Mouse (Mus musculus): ENCODE data around the gene Tmem132b.

Gene Tmem132b

DNA sequence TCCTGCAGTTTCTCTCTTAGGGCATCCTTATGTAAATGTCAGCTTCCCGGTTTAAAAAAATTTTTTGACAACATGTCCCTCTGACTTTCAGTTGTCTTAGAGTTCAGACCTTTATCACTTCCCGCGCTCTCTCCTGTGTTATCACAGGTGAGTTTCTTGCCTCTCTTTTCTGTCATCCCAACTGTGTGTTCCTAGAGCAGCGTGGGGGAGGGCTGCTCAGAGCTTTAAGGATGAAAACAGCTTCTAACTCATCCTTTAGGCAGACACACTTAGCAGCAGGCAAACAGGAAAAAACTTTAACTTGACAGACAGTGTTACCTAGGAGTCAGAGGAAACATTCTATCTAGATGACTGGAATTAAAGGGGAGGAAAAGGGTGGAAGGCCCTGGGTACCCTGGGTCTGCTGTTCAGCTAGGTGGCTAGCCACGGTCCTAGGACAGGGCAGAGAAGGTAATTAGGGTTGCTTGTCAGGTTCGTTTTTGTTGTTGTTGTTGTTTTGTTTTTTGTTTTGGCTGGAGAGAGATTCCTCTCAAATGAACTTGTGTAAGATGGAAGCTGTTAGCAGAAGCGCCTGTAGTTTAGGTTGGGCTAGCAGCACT, 144.6 kb downstream of the Tmem132b start:
- DNase-seq (ENCODE audit: low spot score): no peak

DNA sequence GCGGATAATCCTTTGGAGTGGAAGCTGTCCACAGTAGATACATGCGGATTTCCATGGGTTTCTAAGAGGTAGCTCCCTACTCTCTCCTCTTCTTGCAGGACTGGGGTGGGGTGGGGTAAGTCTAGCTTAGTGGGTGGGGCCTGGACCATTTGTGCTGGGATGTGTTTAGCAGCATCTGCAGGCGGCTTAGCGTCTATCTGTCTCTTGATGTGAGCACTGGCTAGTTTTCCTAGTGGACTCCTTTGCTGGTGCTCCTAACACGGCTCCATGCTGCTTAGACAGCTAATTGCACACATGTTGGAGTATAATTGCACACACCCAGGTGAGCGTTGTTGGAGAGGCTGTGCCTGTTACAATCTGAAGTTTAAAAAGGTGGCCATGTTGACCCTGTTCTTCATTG, 149.3 kb downstream of the Tmem132b start:
- DNase-seq (ENCODE audit: low spot score): no peak

DNA sequence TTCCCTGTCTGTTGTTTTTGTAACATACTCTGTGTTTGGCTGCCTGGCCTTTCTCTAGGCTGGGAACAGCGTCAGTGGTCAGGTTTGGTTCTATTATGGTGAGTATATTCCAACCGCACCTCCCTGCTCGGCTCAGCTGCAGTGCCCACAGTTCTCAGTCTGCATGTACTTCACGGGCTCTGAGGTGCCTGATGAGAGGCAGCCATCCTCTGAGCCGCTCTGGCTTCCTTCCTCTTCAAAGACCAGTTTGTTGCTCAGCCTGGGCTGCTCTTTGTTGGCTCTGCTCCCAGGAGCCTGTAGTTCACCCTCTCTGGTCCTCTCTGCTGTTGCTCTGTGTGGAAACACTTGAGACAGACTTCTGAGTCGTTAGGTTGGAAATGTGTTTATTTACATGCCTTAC, 151.9 kb downstream of the Tmem132b start:
- DNase-seq (ENCODE audit: low spot score): no peak

DNA sequence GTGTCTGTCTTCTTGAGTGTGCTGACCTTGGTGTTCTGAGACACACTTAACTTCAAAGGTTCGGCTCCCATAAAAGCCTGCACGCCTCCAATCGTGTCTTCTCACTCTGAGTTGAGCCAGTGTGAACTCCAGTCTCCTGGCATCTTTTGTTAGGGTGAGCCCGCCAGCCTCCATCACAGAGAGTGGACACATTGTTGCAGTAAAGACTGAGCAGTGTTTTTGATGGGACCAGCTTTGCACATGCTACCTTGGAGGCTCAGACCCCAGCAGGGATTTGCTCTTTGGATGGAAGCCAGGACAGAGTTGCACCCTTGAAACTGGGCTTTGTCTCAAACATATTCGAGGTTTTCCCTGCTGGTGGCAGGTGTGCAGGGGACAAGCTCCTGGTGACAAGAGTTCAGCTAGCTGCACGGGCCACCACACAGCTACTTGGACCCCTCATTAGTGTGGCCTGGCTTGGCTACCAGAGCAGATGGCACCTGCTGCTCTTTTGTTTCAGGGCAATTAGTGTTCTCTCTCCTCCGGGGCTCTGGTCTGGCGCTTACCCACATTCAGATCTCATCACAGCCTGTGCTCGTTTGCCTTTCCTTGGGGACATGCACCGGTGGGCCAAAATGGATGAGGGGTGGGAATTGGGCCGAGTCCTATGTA, 154.2 kb downstream of the Tmem132b start:
- DNase-seq (ENCODE audit: low spot score): no peak

DNA sequence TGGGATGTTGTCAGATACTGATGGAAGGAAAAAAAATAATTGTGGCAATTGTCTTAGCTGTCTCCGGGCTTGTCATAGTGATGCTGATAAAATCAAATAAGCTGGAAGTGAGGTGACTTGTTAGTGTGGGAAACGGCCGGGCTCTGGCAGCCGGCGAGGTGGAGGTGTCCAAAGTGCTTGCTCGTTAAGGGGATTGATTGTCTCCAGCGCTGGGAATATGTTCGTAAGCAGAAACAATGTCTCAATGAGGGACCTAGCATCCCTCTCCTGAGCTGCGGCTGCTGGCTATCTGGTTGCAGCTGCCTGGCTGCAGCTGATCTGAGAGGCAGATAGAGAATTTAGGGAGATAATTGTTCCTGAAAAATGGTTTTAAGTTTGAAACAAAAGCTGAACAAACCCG, 161.0 kb downstream of the Tmem132b start:
- DNase-seq (ENCODE audit: low spot score): no peak

DNA sequence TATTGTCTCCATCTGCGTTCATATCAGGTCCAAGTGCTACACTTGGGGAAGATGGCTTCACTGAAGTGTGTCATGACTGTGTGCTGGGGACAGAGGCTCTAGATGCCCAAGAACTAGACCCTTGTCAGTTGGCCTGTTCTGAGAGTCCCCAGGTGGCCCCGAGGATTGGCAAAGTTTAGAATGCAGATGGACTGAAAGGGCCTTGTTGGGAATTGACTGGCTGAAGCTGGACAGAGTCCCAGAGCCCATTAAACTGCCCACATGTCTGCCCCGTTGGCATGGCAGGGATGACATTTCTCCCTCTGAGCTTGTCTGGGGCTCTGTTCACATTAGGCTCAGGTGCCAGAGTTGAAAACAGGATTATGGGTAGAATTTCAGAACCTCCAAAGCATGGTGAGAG, 167.8 kb downstream of the Tmem132b start:
- no peak for DNase-seq (ENCODE audit: low spot score)

DNA sequence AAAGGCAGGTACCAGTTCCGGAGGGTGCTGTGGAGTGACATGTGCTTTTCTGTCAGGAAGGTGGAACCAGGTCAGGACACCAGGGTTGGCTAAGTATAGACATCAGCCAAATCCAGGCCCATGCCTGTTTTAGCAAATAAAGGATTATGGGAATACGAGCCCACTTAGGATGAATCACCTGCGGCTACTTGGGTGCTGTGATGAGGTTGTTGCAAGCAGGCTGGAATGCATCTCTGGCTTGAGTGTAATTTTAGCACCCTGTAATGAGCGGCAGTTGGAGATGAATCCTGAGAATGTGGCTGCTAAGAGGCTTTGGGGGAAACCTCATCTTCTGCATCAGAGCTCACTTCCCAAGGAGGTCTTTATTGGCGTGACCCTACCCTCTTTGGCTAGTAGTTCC, 168.7 kb downstream of the Tmem132b start:
- DNase-seq (ENCODE audit: low spot score): no peak

DNA sequence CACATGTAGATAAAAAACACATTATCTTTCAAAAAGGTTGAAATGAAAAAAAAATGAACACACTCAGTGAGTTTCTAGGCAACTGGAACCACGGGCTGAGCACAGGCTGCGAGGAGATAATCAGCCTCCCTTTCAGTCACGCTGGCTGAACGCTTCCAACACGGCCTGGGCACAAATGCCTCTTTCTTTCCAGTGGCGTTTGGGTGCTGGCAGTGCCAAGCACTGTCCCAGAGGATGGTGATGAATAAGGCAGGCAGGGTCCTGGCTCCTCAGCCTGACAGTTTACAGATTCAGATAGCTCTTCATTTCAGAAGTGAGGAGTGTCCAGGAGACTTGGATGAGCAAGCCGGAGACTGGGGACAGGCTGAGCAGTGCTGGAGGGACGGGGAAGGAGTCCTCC, 173.8 kb downstream of the Tmem132b start:
- no peak for DNase-seq (ENCODE audit: low spot score)

DNA sequence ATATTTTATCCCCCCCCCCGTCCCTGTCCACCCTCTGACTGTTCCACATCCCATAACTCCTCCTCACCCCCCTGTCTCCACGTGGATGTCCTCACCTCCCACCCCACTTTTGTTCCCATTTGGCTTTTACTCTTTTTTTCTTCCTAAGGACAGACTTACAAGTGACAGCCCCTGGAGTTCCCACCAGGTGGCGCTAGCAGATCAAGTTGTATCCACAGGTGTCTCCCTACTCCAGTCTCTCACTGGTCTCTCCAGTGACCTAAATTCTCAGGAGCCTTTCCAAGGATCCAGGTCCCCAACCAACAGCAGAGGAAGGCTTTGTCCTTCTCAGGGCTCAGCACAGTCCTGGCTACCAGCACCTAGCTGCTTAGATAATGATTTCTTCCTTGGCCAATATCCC, 177.6 kb downstream of the Tmem132b start:
- DNase-seq (ENCODE audit: low spot score): peak; percentile 13

DNA sequence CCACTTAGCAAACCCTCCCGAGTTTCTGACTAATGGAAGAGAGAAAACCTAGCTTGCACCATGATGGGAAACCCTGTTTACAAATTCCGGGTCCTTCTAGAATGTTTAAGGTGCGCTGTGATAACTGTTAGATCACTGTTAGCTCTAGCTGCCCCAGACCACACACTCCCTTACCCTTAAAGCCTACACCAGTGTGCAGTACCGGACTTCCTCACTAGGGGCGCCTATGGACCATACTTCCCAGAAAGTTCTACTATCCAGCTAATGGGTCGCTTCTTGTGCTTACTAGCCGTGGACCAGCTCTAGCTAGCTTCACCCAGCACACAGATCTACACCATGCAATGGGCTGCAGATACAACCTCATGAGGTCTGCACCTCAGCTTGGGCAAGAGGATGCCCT, 195.2 kb downstream of the Tmem132b start:
- no peak for DNase-seq (ENCODE audit: low spot score)

DNA sequence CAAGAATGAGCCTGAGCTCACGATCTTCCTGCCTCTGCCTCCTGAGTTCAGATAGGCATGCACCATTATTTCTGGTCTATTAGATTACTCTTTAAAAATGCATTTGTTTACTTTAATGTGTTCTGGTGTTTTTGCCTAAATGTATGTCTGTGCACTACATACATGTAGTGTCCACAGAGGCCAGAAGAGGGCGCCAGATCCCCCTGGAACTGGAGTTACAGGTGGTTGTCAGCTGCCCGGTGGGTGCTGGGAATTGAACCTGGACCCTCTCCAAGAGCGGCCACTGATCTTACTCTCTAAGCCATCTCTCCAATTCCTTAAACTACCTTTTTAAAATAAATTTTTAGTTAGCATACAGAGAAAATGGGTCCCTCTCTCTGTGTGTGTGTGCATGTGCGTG, 195.9 kb downstream of the Tmem132b start:
- no peak for DNase-seq (ENCODE audit: low spot score)

DNA sequence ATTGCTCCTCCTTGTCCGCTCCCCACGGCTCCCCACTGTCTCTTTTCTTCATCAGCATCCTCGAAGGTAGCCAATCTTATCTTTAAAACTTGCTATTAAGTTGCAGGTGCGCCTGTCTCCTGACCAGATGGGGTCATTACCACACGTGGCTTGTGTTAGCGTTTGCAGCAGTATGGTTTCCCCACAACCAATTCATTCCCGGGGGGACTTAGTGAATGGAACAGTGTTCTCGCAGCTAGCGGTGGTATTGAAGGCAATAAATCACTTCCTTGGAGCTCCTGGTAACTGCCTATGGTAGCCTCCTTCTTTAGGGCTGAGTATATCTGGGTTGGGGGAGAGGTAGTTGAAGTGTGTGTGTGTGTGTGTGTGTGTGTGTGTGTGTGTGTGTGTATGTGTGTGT, 196.4 kb downstream of the Tmem132b start:
- DNase-seq (ENCODE audit: low spot score): no peak

DNA sequence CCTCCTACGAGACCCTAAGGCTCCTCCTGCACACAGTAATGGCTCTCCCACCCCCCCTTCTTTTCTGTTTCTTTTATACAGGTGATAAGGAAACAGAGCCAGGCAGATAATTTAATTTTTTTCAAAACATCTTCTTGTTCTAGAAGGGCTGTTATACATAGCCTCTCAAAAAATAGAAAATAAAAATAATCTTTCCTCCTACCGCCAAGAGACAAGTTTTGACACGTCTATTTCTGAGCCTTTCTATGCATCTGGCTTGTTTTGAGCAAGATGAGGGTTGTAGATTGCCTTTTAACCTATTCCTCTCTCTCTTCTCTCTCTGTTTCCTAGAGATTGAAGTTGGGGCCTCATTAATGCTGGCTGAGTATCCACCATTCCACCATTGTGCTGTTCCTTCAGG, 196.9 kb downstream of the Tmem132b start:
- no peak for DNase-seq (ENCODE audit: low spot score)

DNA sequence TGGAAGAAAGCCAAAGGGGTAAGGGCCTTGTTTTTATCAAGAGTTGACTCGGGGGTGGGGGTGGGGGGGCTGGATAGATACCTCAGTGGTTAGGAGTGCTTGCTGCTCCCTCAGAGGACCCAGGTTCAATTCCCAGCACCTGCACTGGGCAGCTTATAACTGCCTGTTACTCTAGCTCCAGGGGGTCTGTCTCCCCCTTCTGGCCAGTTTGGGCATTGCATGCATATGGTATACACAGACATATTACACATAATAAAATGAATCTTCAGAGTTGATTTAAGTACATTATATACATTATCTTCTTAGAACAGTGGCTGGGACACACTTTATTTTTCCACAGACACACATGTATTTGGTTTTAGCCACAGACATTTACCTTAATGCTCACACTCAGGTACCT, 202.2 kb downstream of the Tmem132b start:
- no peak for DNase-seq (ENCODE audit: low spot score)

DNA sequence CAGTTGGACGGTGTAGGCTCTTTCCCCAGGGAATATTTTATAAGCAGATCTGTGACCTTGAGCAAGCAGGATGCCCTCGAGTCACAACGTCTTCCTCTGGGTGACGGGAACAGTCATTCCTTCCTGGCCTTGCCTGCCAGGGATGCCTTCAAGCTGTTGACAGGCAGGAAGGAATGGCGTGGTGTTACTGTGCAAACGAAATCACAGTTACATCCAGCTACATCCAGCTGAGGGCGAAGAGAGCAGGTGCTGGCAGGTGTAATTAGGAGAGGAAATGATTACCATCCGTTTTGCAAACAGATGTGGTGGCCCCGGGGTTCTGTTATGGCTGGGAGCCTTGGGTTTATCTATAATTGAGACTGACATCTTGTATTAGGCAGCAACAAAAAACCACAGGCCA, 205.5 kb downstream of the Tmem132b start:
- no peak for DNase-seq (ENCODE audit: low spot score)

DNA sequence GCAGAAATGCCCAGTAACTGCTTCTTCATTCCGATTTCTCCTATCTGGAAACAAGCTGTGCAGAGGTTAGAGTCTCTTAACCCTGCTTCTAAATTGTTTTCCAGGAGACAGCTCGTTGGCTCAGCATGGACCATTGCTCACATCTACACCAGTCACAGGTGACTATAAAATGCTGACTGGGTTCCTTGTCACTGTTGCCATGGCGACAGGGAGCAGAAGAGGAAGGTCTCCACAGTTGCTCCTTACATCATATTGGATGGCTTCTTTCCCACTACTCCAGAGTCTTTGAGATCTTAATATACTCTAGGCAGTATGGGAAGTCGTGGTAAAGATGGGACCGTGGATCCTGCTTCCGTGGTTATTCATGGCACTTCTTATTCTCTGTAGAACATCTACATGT, 211.9 kb downstream of the Tmem132b start:
- DNase-seq (ENCODE audit: low spot score): no peak

DNA sequence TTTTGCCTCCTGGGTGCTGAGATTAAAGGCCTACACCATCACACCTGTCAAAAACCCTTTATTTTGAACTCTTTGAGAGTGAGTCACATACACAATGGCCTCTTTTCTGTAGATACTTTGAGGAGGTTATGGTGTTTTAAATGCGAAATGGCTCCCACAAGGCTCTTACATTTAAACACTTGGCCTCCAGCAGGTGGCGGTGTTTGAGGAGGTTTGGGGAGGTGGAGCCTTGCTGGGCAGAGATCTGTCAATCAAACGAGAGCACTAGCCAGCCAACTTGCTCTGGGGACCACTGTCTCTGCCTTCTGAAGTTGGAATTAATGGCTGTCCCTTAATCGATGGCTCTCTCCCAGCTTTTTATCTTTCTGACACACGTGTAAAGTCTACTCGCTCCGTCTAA, 214.2 kb downstream of the Tmem132b start:
- no peak for DNase-seq (ENCODE audit: low spot score)

DNA sequence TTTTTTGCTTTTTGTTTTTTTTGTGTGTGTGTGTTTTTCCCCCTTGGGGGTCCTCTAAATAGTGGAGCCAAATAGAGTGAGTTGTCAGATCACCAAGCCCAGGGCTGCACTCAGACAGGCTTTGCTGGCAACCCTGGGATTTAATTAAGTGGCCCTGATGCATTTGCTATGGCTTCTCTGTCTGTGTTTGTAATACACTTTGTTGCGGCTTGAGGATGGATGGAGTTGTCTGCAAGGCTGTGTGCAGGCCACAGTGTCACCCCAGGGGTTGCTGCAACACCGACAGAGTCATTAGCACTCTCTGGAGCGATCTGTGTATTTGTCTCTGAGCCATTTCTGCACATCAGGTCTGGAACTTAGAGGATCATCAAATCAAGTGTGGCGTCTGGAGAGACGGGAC, 219.9 kb downstream of the Tmem132b start:
- DNase-seq (ENCODE audit: low spot score): no peak

DNA sequence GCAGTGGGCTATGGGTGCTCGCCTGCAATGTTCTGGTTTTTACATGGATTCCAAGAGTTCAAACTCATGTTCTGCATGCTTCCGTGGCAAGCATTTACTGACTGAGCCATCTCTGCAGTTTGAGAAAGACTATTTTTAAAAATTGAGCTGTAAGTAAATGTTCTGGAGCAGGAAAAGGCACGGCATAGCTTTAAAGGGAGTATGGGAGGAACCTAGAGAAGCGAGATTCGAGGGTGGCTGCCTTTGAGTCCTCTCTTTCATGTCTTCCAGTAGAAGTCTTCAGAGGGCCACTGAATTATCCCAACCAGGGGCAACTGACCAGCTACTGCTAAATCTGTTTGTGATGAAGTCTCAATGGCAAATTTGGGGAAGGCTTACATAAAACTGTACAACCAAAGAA, 221.0 kb downstream of the Tmem132b start:
- DNase-seq (ENCODE audit: low spot score): no peak

DNA sequence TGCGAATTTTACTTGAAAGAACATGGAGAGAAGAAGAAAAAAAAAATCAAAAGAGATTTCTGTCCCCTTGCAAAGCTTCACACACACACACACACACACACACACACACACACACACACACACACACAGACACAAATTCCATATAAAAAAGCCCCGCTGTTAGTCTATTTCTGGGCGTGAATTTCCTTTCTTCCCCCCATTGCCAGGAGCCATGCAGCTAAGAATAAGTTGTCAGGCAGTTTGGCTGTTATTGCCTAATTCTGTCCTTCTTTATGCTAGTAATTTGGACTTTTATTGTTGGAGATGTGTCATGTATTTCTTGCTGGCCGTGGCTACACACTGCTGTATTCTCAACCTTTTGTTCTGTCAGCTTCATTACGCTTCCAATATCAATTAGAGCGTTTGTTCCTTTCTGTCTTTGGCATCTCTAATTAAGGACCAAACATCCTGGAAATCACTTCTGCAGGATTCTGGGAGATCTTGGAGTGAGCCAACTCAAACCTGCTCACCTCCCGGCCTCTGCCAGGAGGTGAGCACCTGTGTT, 225.5 kb downstream of the Tmem132b start:
- DNase-seq (ENCODE audit: low spot score): no peak

DNA sequence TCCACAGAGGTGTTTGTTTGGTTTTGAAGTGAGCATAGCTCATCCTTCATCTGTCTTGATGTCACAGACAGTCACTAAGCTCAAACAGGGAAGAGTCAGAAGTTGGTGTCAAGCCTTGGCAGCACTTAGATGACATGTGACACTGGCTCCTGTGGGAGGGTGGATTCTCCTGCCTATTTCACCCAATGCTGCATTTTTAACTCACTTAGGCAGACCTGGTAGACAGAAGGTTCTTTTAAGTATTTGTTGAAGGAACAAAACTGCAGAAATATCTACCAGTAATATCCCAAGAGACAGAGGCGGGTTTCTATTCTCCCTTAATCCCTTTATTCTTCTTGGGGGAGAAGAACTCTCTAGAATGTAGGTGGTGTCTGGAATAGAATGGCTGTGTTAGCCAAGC, 226.9 kb downstream of the Tmem132b start:
- DNase-seq (ENCODE audit: low spot score): no peak

DNA sequence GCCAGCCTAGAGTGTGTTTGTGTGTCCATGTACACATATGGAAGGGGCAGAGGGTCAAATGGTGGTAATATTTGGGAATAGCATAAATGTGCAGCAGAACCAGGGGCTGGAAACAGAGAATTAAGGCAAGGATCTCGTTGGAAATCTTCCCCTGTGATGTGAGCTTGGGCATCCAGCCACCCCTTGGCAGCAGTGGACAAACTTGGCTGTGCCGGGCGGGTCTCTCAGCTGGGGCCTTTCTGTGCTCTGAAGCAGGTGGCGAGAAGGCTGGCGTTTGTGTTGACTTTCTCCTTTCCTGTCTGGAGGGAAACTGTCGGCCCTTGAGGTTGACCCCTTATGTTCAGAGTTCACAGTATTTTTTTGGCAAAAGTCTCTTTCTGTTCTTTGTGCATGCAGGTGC, 235.4 kb downstream of the Tmem132b start:
- no peak for DNase-seq (ENCODE audit: low spot score)

DNA sequence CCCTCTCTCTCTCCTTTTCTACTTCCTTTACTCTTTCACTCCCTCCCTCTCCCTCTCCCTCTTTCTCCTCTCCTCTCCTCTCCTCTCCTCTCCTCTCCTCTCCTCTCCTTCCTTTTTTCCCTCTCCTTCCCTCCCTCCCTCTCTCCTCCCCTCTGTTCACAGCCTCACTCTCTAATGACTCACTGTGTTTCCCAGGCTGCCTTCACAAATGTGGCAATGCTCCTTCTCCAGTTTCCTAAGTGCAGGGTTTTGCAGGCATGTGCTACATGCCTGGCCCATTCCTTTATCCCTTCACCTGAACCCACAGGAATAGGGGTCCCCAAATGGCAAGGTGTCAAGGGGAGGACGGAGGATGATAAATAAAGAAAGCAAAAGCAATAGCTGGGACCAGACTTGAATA, 236.4 kb downstream of the Tmem132b start:
- no peak for DNase-seq (ENCODE audit: low spot score)

DNA sequence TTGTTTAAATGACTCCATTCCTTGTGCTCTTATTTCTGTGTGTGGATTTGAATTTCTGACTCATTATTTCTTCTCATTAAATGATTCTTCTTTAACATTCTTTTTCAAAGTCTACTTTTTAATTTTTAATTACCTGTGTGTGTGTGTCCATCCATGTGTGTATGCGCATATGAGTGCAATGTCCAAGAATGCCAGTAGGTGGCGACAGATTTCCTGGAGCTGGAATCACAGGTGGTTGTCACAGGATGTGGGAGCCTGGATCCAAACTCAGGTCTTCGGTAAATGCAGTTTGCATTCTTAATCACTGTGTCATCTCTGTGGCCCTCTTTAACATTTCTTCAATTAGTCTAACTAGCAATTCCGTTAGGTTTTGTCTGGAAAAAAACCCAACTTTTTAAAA, 240.7 kb downstream of the Tmem132b start:
- no peak for DNase-seq (ENCODE audit: low spot score)

Measured in ovary, postnatal 36 days (tissue).